Mouse (Mus musculus) CH12.LX (cell line): ENCODE data around the gene Lrfn4. TPM values are rescaled to one million over a fixed set of nuclear protein-coding genes. Genes with fewer than 3 reads are reported as not detected.

Source experiments
- DNase-seq: peaks from one replicate; pipeline ENCODE4 v3.0.0-alpha.2; 2013; ENCODE audit errors: extremely low read depth
- H3K27ac ChIP-seq: 2 replicates; pipeline ENCODE4 v1.5.1; 2012; ENCODE audit warnings: low read depth, mild to moderate bottlenecking, control low read depth, moderate library complexity; ENCODE audit not compliant: insufficient read depth
- H3K27me3 ChIP-seq: replicated peaks from 2 replicates; pipeline ENCODE3; 2012; ENCODE audit warnings: inconsistent platforms
- H3K36me3 ChIP-seq, 2 experiments: replicated peaks in 1 of 2; 2 replicates each; pipeline versions ENCODE3 to v1.6.1; 2012; ENCODE audit warnings: inconsistent platforms in 1 of 2, low read length in 1 of 2, mild to moderate bottlenecking in 1 of 2, mixed read lengths in 1 of 2, moderate library complexity in 1 of 2; ENCODE audit not compliant: control insufficient read depth in 1 of 2, insufficient read depth in 1 of 2
- H3K4me1 ChIP-seq, 2 experiments: 2 replicates each; pipeline ENCODE4 v1.6.1; 2012; ENCODE audit warnings: inconsistent platforms in 1 of 2, moderate library complexity in 1 of 2; ENCODE audit not compliant: insufficient read depth in 2 of 2, control insufficient read depth in 1 of 2
- H3K4me2 ChIP-seq: 2 replicates; pipeline ENCODE4 v1.6.1; 2012; ENCODE audit warnings: low read depth, mild to moderate bottlenecking, control low read depth; ENCODE audit not compliant: poor library complexity, insufficient read depth, severe bottlenecking
- H3K4me3 ChIP-seq, 3 experiments: fragments of 150-350 bp in 1 of 3; sonication (generic) in 1 of 3; replicated peaks in 1 of 3; 2 replicates each; pipeline versions ENCODE3 to v1.5.1; 2011 to 2012; ENCODE audit warnings: low read depth in 2 of 3, low read length in 2 of 3, mild to moderate bottlenecking in 2 of 3, moderate library complexity in 2 of 3, control low read depth in 1 of 3, improper control_type of control experiment in 1 of 3, inconsistent platforms in 1 of 3, mixed read lengths in 1 of 3; ENCODE audit not compliant: poor library complexity in 1 of 3
- H3K79me2 ChIP-seq: replicated peaks from 2 replicates; pipeline ENCODE4 v1.6.1; 2012; ENCODE audit warnings: mild to moderate bottlenecking, moderate library complexity; ENCODE audit not compliant: control insufficient read depth, poor library complexity, insufficient read depth, severe bottlenecking; ENCODE audit errors: extremely low read depth
- H3K9ac ChIP-seq: 2 replicates; pipeline ENCODE4 v1.6.1; 2012; ENCODE audit warnings: low read depth, mild to moderate bottlenecking, control low read depth, moderate library complexity; ENCODE audit not compliant: insufficient read depth
- H3K9me3 ChIP-seq: replicated peaks from 2 replicates; pipeline ENCODE3; 2012; ENCODE audit warnings: low read length, inconsistent platforms, mixed read lengths
- BHLHE40 ChIP-seq: IDR thresholded peaks from 2 replicates; pipeline ENCODE4 v1.6.1; 2011; ENCODE audit warnings: mild to moderate bottlenecking, low read depth, low read length, improper control_type of control experiment
- CHD1 ChIP-seq: IDR thresholded peaks from 2 replicates; pipeline ENCODE4 v1.6.1; 2012; ENCODE audit warnings: low read depth, low read length, improper control_type of control experiment, inconsistent platforms
- CTCF ChIP-seq, 2 experiments: IDR thresholded peaks in 1 of 2; conservative IDR thresholded peaks in 1 of 2; 2 replicates each; pipeline ENCODE4 v1.5.1; 2011 to 2012; ENCODE audit warnings: low read depth in 2 of 2, low read length in 2 of 2, improper control_type of control experiment in 1 of 2, inconsistent platforms in 1 of 2, mild to moderate bottlenecking in 1 of 2, moderate library complexity in 1 of 2
- E2F4 ChIP-seq: IDR thresholded peaks from 2 replicates; pipeline ENCODE4 v1.6.1; 2011; ENCODE audit warnings: low read depth, low read length, improper control_type of control experiment; ENCODE audit not compliant: insufficient replicate concordance
- ELF1 ChIP-seq: IDR thresholded peaks from 2 replicates; pipeline ENCODE4 v1.6.1; 2014; ENCODE audit warnings: low read depth, mild to moderate bottlenecking, inconsistent platforms, low read length, improper control_type of control experiment
- GABPA ChIP-seq: IDR thresholded peaks from 2 replicates; pipeline ENCODE4 v1.6.1; 2012; ENCODE audit warnings: low read depth, low read length, improper control_type of control experiment, inconsistent platforms; ENCODE audit not compliant: insufficient replicate concordance
- IRF4 ChIP-seq: IDR thresholded peaks from 2 replicates; pipeline ENCODE4 v1.6.1; 2014; ENCODE audit warnings: low read depth, mild to moderate bottlenecking, inconsistent platforms, low read length, improper control_type of control experiment
- JUND ChIP-seq: conservative IDR thresholded peaks from 2 replicates; pipeline ENCODE4 v1.6.1; 2011; ENCODE audit warnings: low read depth, low read length, improper control_type of control experiment
- MAZ ChIP-seq: IDR thresholded peaks from 2 replicates; pipeline ENCODE4 v1.6.1; 2012; ENCODE audit warnings: low read depth, mild to moderate bottlenecking, inconsistent platforms, low read length, improper control_type of control experiment, moderate library complexity
- NELFE ChIP-seq: IDR thresholded peaks from 2 replicates; pipeline ENCODE4 v1.6.1; 2011; ENCODE audit warnings: low read depth, low read length, improper control_type of control experiment
- NRF1 ChIP-seq: IDR thresholded peaks from 2 replicates; pipeline ENCODE4 v1.6.1; 2014; ENCODE audit warnings: low read depth, mild to moderate bottlenecking, inconsistent platforms, low read length, improper control_type of control experiment, moderate library complexity
- PAX5 ChIP-seq: IDR thresholded peaks from 2 replicates; pipeline ENCODE4 v1.6.1; 2012; ENCODE audit warnings: low read length, inconsistent platforms, mixed read lengths
- RAD21 ChIP-seq: IDR thresholded peaks from 2 replicates; pipeline ENCODE4 v1.6.1; 2011; ENCODE audit warnings: low read depth, mild to moderate bottlenecking, low read length, improper control_type of control experiment, moderate library complexity
- SIN3A ChIP-seq: IDR thresholded peaks from 2 replicates; pipeline ENCODE4 v1.6.1; 2012; ENCODE audit warnings: low read length, improper control_type of control experiment, inconsistent platforms
- TCF12 ChIP-seq: IDR thresholded peaks from 2 replicates; pipeline ENCODE4 v1.6.1; 2014; ENCODE audit warnings: low read depth, mild to moderate bottlenecking, inconsistent platforms, low read length, improper control_type of control experiment
- USF2 ChIP-seq: conservative IDR thresholded peaks from 2 replicates; pipeline ENCODE4 v1.6.1; 2011; ENCODE audit warnings: low read depth, low read length, improper control_type of control experiment
- ZC3H11A ChIP-seq: IDR thresholded peaks from 2 replicates; pipeline ENCODE4 v1.6.1; 2012; ENCODE audit warnings: low read depth, mild to moderate bottlenecking, inconsistent platforms, low read length, improper control_type of control experiment
- ZNF384 ChIP-seq: IDR thresholded peaks from 2 replicates; pipeline ENCODE4 v1.6.1; 2012; ENCODE audit warnings: low read depth, low read length, improper control_type of control experiment, inconsistent platforms
- dilution Hi-C: fragments of 300-500 bp; cut with MboI; formaldehyde crosslinking; loops from 2 replicates; pipeline ENCODE4 v1.14.3; 2020; ENCODE audit warnings: low sequenced_read_pairs; ENCODE audit not compliant: extremely low pct_unique_long_range_greater_than_20kb, extremely low pct_ligation_motif_present
- in situ Hi-C: fragments of 300-500 bp; cut with MboI; formaldehyde crosslinking; loops from 3 replicates; pipeline ENCODE4 v1.14.3; 2019; ENCODE audit warnings: low sequenced_read_pairs, low pct_ligation_motif_present, low pct_unique_long_range_greater_than_20kb, mixed read lengths
- polyA plus RNA-seq: library from polyadenylated mRNA; unstranded; fragments of >175 nt; gene quantifications from 2 replicates; pipeline ENCODE4 v1.2.1, GENCODE M21; 2012; ENCODE audit warnings: low read depth; ENCODE audit not compliant: insufficient read length
- total RNA-seq, 2 experiments: library from RNA; depleted of rRNA; stranded (reverse); fragments of 300-350 nt in 1 of 2; fragments of >200 nt in 1 of 2; gene quantifications; 2 replicates each; pipeline ENCODE4 v1.2.3; 2012 to 2014

Lrfn4 gene
- total and polyA plus RNA-seq, 3 experiments: 0.75 to 2.3 (median 1.9) TPM

GRCm38 (mm10) chr19:4610109-4610508 lies 5.4 kb downstream of the Lrfn4 start:
- Histone ChIP-seq H3K79me2 (no peaks in the 10 kb centered on the region), H3K27me3 (no peaks in the 10 kb centered on the region), H3K9me3 (no peaks in the 10 kb centered on the region), H3K36me3 (peaks cover 0 to 46% of the 10 kb centered on the region in 2 experiments), H3K4me3 (no peak overlapping the region), H3K27ac (no peak overlapping the region), H3K9ac (no peak overlapping the region), H3K4me1 (no peaks in the 10 kb centered on the region), H3K4me2 (no peak overlapping the region)
- TF ChIP-seq USF2: no peak
- TF ChIP-seq CHD1: no peak
- TF ChIP-seq ZNF384: no peak
- no peak for TF ChIP-seq NRF1
- no peak for TF ChIP-seq MAZ
- no peak for TF ChIP-seq ZC3H11A
- no peak for TF ChIP-seq JUND
- no peak for TF ChIP-seq ELF1
- TF ChIP-seq GABPA: no peak
- no peak for TF ChIP-seq PAX5
- no peak for TF ChIP-seq CTCF (conservative IDR thresholded peaks at IDR 0.05 in 1 of 2, IDR thresholded peaks at IDR 0.05 in 1 of 2; ENCODE audit: low read depth in 2 of 2, low read length in 2 of 2)
- TF ChIP-seq SIN3A: no peak
- no peak for DNase-seq
- dilution Hi-C loops (no loop called here), in situ Hi-C loops (no loop called here)

- Histone ChIP-seq H3K27me3 (no peaks in the 10 kb centered on the region), H3K4me3 (no peak overlapping the region), H3K9ac (no peak overlapping the region), H3K36me3 (peaks cover 0 to 48% of the 10 kb centered on the region in 2 experiments), H3K27ac (no peak overlapping the region), H3K79me2 (no peaks in the 10 kb centered on the region), H3K4me1 (peaks cover 0 to under 1% of the 10 kb centered on the region in 2 experiments; a peak in 1 of 4 replicates), H3K4me2 (no peak overlapping the region), H3K9me3 (no peaks in the 10 kb centered on the region)
- TF ChIP-seq PAX5 (no peak), BHLHE40 (no peak), NELFE (no peak), RAD21 (no peak), E2F4 (no peak), IRF4 (no peak), TCF12 (no peak)
- in situ Hi-C loops: no loop called here
- no peak for DNase-seq
- dilution Hi-C loops: no loop called here
These were observed 7.0 kb downstream of the Lrfn4 start for GRCm38 (mm10) chr19:4608511-4608910.
